Mouse (Mus musculus) megakaryocyte progenitor cell, adult 5-6 weeks (primary cell): Measurements from ENCODE around the gene Mup20. TPM values are rescaled to one million over a fixed set of nuclear protein-coding genes. Genes with fewer than 3 reads are reported as not detected.
A peak's percentile ranks its signal among the peaks of the same experiment; 100 is the strongest.
"Not testable (repeated sequence)": the region's sequence is repeated elsewhere in the genome, so short reads cannot be mapped to it uniquely, and the experiment has no call there.

Experiments used
- ATAC-seq: replicated peaks from 2 replicates; pipeline ENCODE4 v1.8.0; 2016; ENCODE audit warnings: mild to moderate bottlenecking, moderate TSS enrichment, inconsistent platforms; ENCODE audit not compliant: poor library complexity
- total RNA-seq, 2 experiments: library from RNA; stranded (forward) in 1 of 2; stranded (reverse) in 1 of 2; fragments of 157-497, 149-512 nt in 1 of 2; fragments of 200-1000 nt in 1 of 2; gene quantifications; 2 replicates each; pipeline versions ENCODE4 v1.2.3 to v1.2.4; 2015 to 2017

The Mup20 gene
- total RNA-seq (2015), result not detected in 2 replicates
- not detected in 2 replicates for total RNA-seq (2017)

DNA sequence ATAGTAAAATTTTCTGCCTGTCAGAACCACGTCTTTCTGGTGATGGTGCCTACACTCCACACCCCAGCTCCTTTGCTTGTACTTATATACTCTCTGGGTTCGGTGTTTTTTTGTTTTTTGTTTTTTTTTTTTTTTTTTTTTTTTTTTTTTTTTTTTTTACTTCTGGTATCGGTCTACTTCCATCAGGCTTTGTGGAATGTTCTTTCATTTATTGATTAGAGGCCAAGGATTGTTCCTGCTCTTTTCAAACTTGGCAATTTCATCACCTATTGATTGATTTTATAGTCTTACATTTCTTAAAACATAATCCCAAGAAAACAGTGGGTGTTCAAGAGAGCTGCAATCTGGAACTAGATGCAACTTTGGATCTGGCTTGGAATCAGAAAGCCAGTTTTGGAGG is at the start of gene Mup20:
Mup20 (minus strand) TSS at position 101 of the 400 bp plus-strand sequence.
- ATAC-seq, result not testable (repeated sequence)

DNA sequence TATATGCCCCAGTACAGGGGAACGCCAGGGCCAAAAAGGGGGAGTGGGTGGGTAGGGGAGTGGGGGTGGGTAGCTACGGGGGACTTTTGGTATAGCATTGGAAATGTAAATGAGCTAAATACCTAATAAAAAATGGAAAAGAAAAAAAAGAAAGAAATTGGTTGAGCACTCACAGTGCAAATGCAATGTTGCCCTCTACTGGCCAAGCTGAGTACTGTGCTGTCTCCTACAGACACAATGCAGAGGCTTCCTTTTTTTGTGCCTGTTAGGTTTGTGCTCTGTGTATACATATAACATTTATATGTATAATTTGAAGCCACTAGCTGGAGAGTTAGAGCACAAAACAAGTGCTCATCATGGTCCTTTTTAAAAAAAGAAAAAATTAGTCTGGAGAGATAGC is 49.4 kb upstream of the Mup20 start:
- peak; percentile 58; the same call in 1 of the 2 replicates for ATAC-seq

DNA sequence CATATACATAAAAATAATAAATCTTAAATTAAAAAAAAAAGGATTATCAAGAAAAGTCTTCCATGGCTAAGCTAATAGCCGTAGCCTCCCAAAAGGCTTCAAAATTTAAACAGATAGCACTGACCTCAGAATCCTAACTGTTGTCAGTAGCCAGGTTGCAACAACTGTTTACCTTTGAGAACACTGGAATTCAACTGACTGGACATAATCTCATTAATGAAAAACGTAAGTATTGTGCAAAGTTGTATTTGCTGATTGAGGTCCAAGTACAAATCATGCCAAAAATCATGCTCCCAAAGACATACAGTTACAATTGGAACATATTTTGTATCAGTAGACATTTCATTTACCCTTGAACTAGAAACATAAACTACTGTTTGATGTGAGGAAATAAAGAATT is 34.0 kb upstream of the Mup20 start:
- no peak for ATAC-seq

DNA sequence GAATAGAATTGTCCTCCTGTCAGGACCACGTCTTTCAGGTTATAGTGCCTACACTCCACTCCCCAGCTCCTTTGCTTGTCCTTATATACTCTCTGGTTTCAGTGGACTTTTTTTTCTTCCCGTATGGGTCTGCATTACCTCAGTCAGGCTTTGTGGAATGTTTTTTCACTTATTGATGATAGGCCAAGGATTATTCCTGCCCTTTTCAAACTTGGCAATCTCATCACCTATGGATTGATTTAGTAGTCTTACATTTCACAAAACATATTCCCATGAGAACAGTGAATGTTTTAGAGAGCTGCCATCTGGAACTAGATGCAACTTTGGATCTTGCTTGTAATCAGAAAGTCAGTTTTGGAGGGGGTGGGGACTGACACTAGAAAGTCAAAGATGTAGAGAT is 33.3 kb upstream of the Mup20 start, which contains the start of gene Mup3:
Mup3 (minus strand) TSS at position 102 of the 400 bp plus-strand sequence.
- no peak for ATAC-seq

DNA sequence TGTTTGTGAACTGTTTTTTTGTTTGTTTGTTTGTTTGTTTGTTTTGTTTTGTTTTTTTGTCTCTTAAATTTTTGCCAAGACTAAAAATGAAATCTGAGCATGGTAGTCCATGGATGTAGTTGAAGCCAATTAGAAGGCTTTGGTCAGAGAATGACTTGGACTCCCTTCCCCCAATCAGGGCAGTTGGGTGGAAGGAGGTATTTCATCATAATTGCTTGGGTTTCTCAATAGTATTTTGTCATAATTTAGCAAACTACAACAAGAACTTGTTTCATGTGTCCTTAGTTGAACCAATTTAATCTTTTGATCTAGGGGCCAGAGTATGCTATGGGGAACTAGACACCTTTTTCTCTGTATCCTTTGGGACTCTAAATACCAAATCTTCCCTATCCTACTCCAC is 28.8 kb upstream of the Mup20 start:
- ATAC-seq, result peak; percentile 72

DNA sequence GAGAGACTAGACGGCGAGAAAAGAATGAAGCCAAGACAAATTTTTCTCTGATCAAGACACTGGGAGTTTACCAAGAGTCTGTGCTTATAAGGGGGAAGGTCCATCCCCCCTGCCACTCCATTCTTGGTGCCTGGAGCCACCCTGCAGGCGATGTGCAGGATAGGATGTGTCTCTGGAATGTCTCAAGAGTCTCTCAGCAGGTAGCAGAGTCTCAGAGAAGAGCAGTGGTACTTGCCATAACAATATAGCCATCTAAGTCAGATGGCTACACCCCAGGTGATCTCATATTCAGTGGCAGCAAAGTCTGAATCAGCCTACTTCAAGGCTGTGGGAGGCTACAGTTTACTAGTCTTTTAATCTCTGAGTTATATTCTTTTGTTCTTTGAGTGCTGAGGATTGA is 21.2 kb upstream of the Mup20 start:
- no peak for ATAC-seq

DNA sequence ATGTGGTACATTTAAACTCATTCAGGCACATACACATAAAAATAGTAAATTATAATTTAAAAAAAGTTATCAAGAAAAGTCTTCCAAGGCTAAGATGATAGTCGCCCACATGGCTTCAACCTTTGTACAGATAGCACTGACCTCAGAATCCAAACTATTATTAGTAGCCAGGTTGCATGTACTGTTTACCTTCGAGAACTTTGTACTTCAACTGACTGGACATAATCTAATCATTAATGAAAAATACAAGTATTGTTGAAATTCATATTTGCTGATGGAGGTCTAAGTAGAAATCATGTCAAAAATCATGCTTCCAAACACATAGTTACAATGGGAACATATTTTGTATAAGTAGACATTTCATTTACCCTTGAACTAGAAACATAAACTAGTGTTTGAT is 822 bp upstream of the Mup20 start:
- not testable (repeated sequence) for ATAC-seq

DNA sequence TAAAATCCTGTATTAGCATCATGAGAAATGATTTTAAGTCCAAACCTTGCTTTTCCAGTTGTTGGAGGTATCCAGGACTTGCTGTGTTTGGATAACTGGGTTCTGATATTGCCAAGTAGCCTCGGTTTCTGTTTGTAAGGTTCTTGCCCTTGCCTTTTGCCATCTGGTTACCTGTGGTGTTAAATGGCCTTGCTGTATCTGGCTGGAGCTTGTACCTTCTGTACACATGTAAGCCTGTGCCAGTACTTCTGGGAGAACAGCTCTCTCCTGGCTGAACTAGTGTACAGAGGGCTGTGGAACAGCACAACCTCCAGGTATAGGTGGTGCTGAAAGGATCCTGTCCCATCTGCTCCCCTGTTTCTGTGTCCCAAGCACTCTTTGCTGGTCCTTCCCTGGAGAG is 27.7 kb downstream of the Mup20 start:
- ATAC-seq, result no peak

DNA sequence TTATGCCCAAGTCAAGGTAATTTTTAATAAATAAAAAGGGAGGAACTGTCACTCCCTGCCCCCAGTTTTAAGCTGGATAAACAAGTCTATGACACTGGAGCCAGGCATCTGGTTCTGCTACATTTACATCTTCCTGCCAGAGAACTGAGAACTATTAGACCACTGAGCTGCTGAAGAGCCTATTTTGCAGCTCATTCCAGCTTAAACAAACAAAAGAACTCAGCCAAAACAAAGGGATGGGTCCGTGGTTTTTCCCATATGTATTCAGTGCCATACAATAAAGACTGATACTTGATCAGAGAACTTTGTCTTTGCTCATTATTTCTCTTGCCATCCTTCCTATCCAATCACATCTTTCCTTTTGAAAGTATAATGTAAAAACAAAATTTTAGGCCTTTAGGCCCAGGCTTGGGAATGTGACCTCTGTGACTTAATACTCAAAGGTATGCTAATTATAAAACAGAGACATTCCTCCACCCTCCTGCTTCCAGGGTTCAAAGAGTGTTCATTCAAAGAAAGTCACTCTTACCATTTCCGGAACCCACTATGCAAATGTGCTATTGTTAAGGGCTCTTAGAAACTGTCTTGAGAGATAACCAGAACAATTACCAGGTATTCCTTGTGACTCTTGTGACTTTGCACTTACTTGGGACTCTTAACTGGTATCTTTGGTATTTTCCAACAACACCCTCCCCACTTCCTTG is 29.6 kb downstream of the Mup20 start:
- no peak for ATAC-seq

DNA sequence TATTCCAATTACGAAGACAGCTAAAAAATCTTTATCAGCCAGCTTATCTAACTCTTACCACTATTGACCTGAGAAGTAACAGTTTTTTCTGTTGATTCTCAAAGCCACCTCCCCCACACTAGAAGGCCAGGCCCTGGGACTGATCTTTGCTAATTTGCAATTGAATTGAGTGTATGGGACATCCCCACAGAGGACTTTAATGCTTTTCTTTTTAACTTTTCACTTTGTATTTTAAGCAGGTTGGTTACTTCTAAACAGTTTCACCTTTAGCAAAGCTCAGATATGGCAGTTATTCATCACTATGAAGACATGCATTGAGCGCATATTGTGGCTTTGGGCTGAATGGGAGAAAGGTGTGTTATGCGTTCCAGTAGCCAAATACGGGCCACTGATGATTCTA is 30.3 kb downstream of the Mup20 start:
- no peak for ATAC-seq

DNA sequence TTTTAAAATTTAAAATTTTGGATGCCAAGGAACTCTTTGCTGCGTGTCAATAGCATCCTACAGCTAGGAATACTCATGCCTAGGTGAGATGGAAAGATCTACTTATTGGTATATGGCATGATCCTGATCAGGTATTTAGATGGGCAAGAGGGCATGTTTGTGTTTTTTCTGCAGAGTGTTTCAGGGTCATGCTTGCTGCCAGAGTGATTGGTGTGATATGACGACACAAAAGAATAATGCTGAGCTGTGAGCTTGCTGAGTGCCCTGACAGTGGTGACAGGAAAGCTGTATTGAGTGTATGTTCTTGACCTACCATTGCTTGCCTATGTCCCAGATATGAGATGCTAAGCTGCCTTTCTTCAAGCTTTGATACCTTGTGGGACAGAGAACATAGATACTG is 30.8 kb downstream of the Mup20 start:
- ATAC-seq, result no peak

DNA sequence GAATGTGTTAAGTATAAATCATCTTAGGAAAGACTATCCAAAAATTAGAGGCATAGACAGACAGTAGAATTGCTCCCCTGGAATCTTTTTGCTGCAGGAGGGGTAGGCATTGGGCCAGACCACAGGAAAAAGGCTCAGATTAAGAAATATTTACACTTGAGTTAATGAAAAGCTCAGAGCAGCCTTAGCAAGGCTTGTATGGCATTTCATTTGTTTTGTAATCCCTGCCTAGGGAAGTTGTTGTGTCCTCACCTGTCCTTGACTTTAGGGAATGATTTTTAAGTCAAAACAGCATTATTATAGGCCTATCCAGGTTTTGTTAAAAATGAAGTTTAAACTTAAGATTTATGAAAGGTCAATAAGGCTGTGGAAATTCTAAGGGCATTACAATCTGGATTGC is 33.4 kb downstream of the Mup20 start:
- ATAC-seq, result not testable (repeated sequence)

Other genes with a start within 250 kb of the Mup20 start
- gene Mup5, start 218.9 kb downstream of the Mup20 start, total RNA-seq (2015), result not detected in 2 replicates
- not detected in 2 replicates for gene Mup5, start 218.9 kb downstream of the Mup20 start, total RNA-seq (2017)
- gene Mup3, start 33.2 kb upstream of the Mup20 start, total RNA-seq (2015), result not detected in 2 replicates
- gene Mup3, start 33.2 kb upstream of the Mup20 start, total RNA-seq (2017), result not detected in 2 replicates
- gene Mup21, start 96.7 kb upstream of the Mup20 start, total RNA-seq (2015), result not detected in 2 replicates
- gene Mup21, start 96.7 kb upstream of the Mup20 start, total RNA-seq (2017), result not detected in 2 replicates
- 0.54 TPM in 1 of 2 replicates, not detected in the other for gene Zfp37, start 176.9 kb upstream of the Mup20 start, total RNA-seq (2015)
- not detected in 2 replicates for gene Zfp37, start 176.9 kb upstream of the Mup20 start, total RNA-seq (2017)
- gene Slc31a2, start 208.4 kb upstream of the Mup20 start, total RNA-seq (2015), result 16.9 and 21.8 TPM in 2 replicates
- 18.6 and 23.0 TPM in 2 replicates for gene Slc31a2, start 208.4 kb upstream of the Mup20 start, total RNA-seq (2017)